Mouse (Mus musculus) hindbrain, embryonic 10.5 days (tissue): Measurements from ENCODE around the gene Uhmk1. TPM values are rescaled to one million over a fixed set of nuclear protein-coding genes. Genes with fewer than 3 reads are reported as not detected.

ENCODE experiments used
- DNase-seq: peaks from one replicate; pipeline ENCODE4 v3.0.0-alpha.2; 2017; ENCODE audit warnings: low spot score
- H3K27ac ChIP-seq: fragments of 300-500 bp; sonication (generic); 2 replicates; pipeline ENCODE4 v1.5.1; 2016; ENCODE audit warnings: mild to moderate bottlenecking, moderate library complexity
- H3K27me3 ChIP-seq: fragments of 300-500 bp; sonication (generic); 2 replicates; pipeline ENCODE4 v1.6.1; 2016; ENCODE audit warnings: mild to moderate bottlenecking; ENCODE audit not compliant: poor library complexity, insufficient read depth, severe bottlenecking
- H3K36me3 ChIP-seq: fragments of 300-500 bp; sonication (generic); 2 replicates; pipeline ENCODE4 v1.6.1; 2016; ENCODE audit warnings: mild to moderate bottlenecking, moderate library complexity
- H3K4me1 ChIP-seq: fragments of 300-500 bp; sonication (generic); replicated peaks from 2 replicates; pipeline ENCODE4 v1.6.1; 2016; ENCODE audit warnings: mild to moderate bottlenecking
- H3K4me3 ChIP-seq: fragments of 300-500 bp; sonication (generic); 2 replicates; pipeline ENCODE4 v1.5.1; 2016; ENCODE audit warnings: mild to moderate bottlenecking, moderate library complexity
- H3K9me3 ChIP-seq: fragments of 300-500 bp; sonication (generic); 2 replicates; pipeline ENCODE4 v1.6.1; 2016; ENCODE audit warnings: mild to moderate bottlenecking, moderate library complexity
- WGBS: fragments of 180-500 bp; shearing (Covaris S2); methylation state at CpG from one replicate; pipeline ENCODE4 v1.1.7; 2016; 5-methylcytosine and 5-hydroxymethylcytosine counted together
- polyA plus RNA-seq: library from polyadenylated mRNA; unstranded; fragments of >200 nt; fragmentation: Nextera tagmentation; extraction: Ambion mirVana; gene quantifications from 2 replicates; pipeline ENCODE4 v1.2.1, GENCODE M21; 2016

The Uhmk1 gene
- polyA plus RNA-seq, 1 experiment from 2014 or later = 10.8 TPM

- WGBS = 85% methylated on average over 3 of the region's 3 CpGs
- H3K36me3 ChIP-seq = peaks cover 16% of the 10 kb centered on the region
These were observed 50.3 kb downstream of the Uhmk1 start for GRCm38 (mm10) chr1:170164913-170165312.

GRCm38 (mm10) chr1:170164053-170164614, 51.1 kb downstream of the Uhmk1 start:
- no peaks in the 10 kb centered on the region for H3K9me3 ChIP-seq
- no peaks in the 10 kb centered on the region for H3K27me3 ChIP-seq
- peaks cover 7% of the 10 kb centered on the region for H3K4me1 ChIP-seq
- no peak overlapping the region for H3K4me3 ChIP-seq
- no peak for DNase-seq
- no peak overlapping the region for H3K27ac ChIP-seq
- WGBS = 84% methylated on average over 2 of the region's 2 CpGs
- peaks cover 21% of the 10 kb centered on the region for H3K36me3 ChIP-seq

More at GRCm38 (mm10) chr1:170164913-170165312, 50.3 kb downstream of the Uhmk1 start:
- Histone ChIP-seq H3K9me3 (no peaks in the 10 kb centered on the region), H3K27ac (no peak overlapping the region), H3K27me3 (no peaks in the 10 kb centered on the region), H3K4me3 (no peak overlapping the region), H3K4me1 (peaks cover 7% of the 10 kb centered on the region)
- DNase-seq = no peak

- no peak overlapping the region for H3K27ac ChIP-seq
- H3K4me1 ChIP-seq = peaks cover 7% of the 10 kb centered on the region
- no peaks in the 10 kb centered on the region for H3K9me3 ChIP-seq
- DNase-seq = no peak
- no peak overlapping the region for H3K4me3 ChIP-seq
- H3K36me3 ChIP-seq = peaks cover 27% of the 10 kb centered on the region
- no peaks in the 10 kb centered on the region for H3K27me3 ChIP-seq
- WGBS = 93% methylated on average over 3 of the region's 3 CpGs
These were observed 51.7 kb downstream of the Uhmk1 start for GRCm38 (mm10) chr1:170163398-170163943.

- H3K9me3 ChIP-seq = no peaks in the 10 kb centered on the region
- H3K27ac ChIP-seq = no peak overlapping the region
- H3K4me3 ChIP-seq = no peak overlapping the region
- peaks cover 38% of the 10 kb centered on the region for H3K36me3 ChIP-seq
- DNase-seq = no peak
- WGBS = 86% methylated on average over 6 of the region's 6 CpGs
- no peaks in the 10 kb centered on the region for H3K27me3 ChIP-seq
- peaks cover 7% of the 10 kb centered on the region for H3K4me1 ChIP-seq
These were observed 53.3 kb downstream of the Uhmk1 start for GRCm38 (mm10) chr1:170161852-170162251.

GRCm38 (mm10) chr1:170160397-170160938, 54.7 kb downstream of the Uhmk1 start:
- H3K4me3 ChIP-seq = no peak overlapping the region

GRCm38 (mm10) chr1:170159707-170160106, 55.5 kb downstream of the Uhmk1 start:
- no peak for DNase-seq
- H3K27ac ChIP-seq = no peak overlapping the region
- H3K9me3 ChIP-seq = no peaks in the 10 kb centered on the region
- 95% methylated on average over 2 of the region's 2 CpGs for whole genome bisulfite sequencing
- no peaks in the 10 kb centered on the region for H3K27me3 ChIP-seq
- H3K4me1 ChIP-seq = peaks cover 7% of the 10 kb centered on the region
- peaks cover 40% of the 10 kb centered on the region for H3K36me3 ChIP-seq
- no peak overlapping the region for H3K4me3 ChIP-seq

More at GRCm38 (mm10) chr1:170160397-170160938, 54.7 kb downstream of the Uhmk1 start:
- Histone ChIP-seq H3K36me3 (peaks cover 39% of the 10 kb centered on the region), H3K27me3 (no peaks in the 10 kb centered on the region), H3K9me3 (no peaks in the 10 kb centered on the region), H3K4me1 (peaks cover 7% of the 10 kb centered on the region), H3K27ac (no peak overlapping the region)
- DNase-seq = no peak
- 58% methylated on average over 3 of the region's 3 CpGs for WGBS

GRCm38 (mm10) chr1:170155761-170156160, 59.4 kb downstream of the Uhmk1 start:
- H3K4me1 ChIP-seq = peaks cover 7% of the 10 kb centered on the region; the same call in 1 of the 2 replicates
- no peaks in the 10 kb centered on the region for H3K27me3 ChIP-seq
- no peak overlapping the region for H3K4me3 ChIP-seq
- no peak for DNase-seq
- no peak overlapping the region for H3K27ac ChIP-seq
- H3K36me3 ChIP-seq = peaks cover 40% of the 10 kb centered on the region
- 94% methylated on average over 5 of the region's 5 CpGs for WGBS
- H3K9me3 ChIP-seq = no peaks in the 10 kb centered on the region

- H3K36me3 ChIP-seq = peaks cover 42% of the 10 kb centered on the region
- no peak overlapping the region for H3K27ac ChIP-seq
- DNase-seq = no peak
- no peaks in the 10 kb centered on the region for H3K27me3 ChIP-seq
- 71% methylated on average over 2 of the region's 2 CpGs for WGBS
- no peak overlapping the region for H3K4me3 ChIP-seq
- no peaks in the 10 kb centered on the region for H3K9me3 ChIP-seq
- peaks cover 2% of the 10 kb centered on the region; the same call in 1 of the 2 replicates for H3K4me1 ChIP-seq
These were observed 59.9 kb downstream of the Uhmk1 start for GRCm38 (mm10) chr1:170155298-170155697.

- no peak for DNase-seq
- peaks cover 48% of the 10 kb centered on the region for H3K36me3 ChIP-seq
- H3K27ac ChIP-seq = no peak overlapping the region
- H3K4me3 ChIP-seq = no peak overlapping the region
- H3K9me3 ChIP-seq = no peaks in the 10 kb centered on the region
- 90% methylated on average over 8 of the region's 8 CpGs for WGBS
- no peaks in the 10 kb centered on the region for H3K4me1 ChIP-seq
- no peaks in the 10 kb centered on the region for H3K27me3 ChIP-seq
These were observed 61.2 kb downstream of the Uhmk1 start for GRCm38 (mm10) chr1:170153986-170154385.

- Histone ChIP-seq H3K4me3 (no peak overlapping the region), H3K4me1 (no peaks in the 10 kb centered on the region), H3K36me3 (peaks cover 48% of the 10 kb centered on the region), H3K27ac (no peak overlapping the region), H3K27me3 (no peaks in the 10 kb centered on the region), H3K9me3 (no peaks in the 10 kb centered on the region)
- DNase-seq = no peak
- 84% methylated on average over 2 of the region's 2 CpGs for WGBS
These were observed 62.6 kb downstream of the Uhmk1 start for GRCm38 (mm10) chr1:170152552-170152951.

GRCm38 (mm10) chr1:170150870-170151269, 64.3 kb downstream of the Uhmk1 start:
- Histone ChIP-seq H3K27me3 (no peaks in the 10 kb centered on the region), H3K9me3 (no peaks in the 10 kb centered on the region), H3K27ac (no peak overlapping the region), H3K4me3 (no peak overlapping the region), H3K36me3 (peaks cover 46% of the 10 kb centered on the region), H3K4me1 (no peaks in the 10 kb centered on the region)
- 95% methylated on average over 6 of the region's 6 CpGs for WGBS
- no peak for DNase-seq

- Histone ChIP-seq H3K4me3 (no peak overlapping the region), H3K27me3 (no peaks in the 10 kb centered on the region), H3K4me1 (no peaks in the 10 kb centered on the region), H3K9me3 (no peaks in the 10 kb centered on the region), H3K27ac (no peak overlapping the region), H3K36me3 (peaks cover 46% of the 10 kb centered on the region)
- WGBS = 86% methylated on average over 4 of the region's 4 CpGs
- no peak for DNase-seq
These were observed 65.4 kb downstream of the Uhmk1 start for GRCm38 (mm10) chr1:170149756-170150155.

- Histone ChIP-seq H3K36me3 (peaks cover 56% of the 10 kb centered on the region), H3K4me3 (no peak overlapping the region), H3K27ac (no peak overlapping the region), H3K9me3 (no peaks in the 10 kb centered on the region), H3K4me1 (no peaks in the 10 kb centered on the region), H3K27me3 (no peaks in the 10 kb centered on the region)
- no peak for DNase-seq
- WGBS = 89% methylated on average over 6 of the region's 6 CpGs
These were observed 66.7 kb downstream of the Uhmk1 start for GRCm38 (mm10) chr1:170148536-170148935.
